In the genomic region with DNA sequence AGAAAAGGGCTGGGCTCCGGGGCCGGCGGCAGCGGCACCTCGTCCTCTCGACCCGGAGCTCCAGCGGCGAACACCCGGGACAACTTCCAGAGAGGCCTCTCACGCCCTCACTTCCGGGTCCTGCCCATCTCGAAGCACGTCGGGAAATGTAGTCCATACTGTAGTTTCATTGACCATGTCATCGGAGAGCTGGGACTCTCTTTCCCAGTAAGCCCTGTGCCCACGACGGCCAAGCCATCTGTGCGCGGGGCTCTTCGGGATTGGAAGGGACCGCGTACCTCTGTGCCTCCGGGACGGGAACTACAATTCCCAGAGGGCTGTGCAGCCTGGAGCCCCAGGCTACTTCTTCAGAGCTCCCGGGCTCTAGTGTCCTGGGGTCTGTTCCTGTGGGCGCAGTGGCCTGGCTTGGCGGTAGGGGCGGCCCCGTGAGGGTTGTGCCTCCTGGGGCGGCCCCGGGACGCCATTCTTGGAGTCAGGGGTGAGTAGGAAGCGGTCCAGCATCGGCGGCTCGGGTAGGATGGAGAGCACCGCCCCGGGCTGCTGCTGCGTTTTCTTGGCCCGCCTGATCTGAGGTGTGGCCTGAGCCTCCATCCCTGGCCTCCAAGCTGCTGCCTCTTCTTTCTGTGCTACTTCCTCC, we compare ENCODE assay signal across 8 mouse cellular contexts. TPM values are rescaled to one million over a fixed set of nuclear protein-coding genes. Genes with fewer than 3 reads are reported as not detected.
A peak's percentile ranks its signal among the peaks of the same experiment; 100 is the strongest.
DNase-seq lines count a peak whose midpoint lies in the region; ATAC-seq and TF ChIP-seq lines count a peak whose summit lies in the region.

Erp44 (minus strand) TSS at position 61 of the 637 bp plus-strand sequence.
Invs (plus strand) TSS at position 263 of the 637 bp plus-strand sequence.

- peak; percentile 100 for ATAC-seq in embryonic facial prominence, embryonic 14.5 days (ENCODE audit: low read depth)
- ATAC-seq in limb, embryonic 13.5 days (ENCODE audit: low FRiP score, low read depth) = peak; percentile 100
- ATAC-seq in midbrain, embryonic 16.5 days = peak; percentile 100

- peaks cover 4% of the 10 kb centered on the region; the same call in 1 of the 2 replicates for H3K79me2 ChIP-seq in heart, adult 2 months (replicated peaks; ENCODE audit: control insufficient read depth, insufficient read depth, low read length)

- H3K9me3 ChIP-seq in embryonic facial prominence, embryonic 14.5 days (ENCODE audit: control insufficient read depth, low read length) = no peaks in the 10 kb centered on the region
- H3K9me3 ChIP-seq in limb, embryonic 13.5 days = no peaks in the 10 kb centered on the region
- H3K9me3 ChIP-seq in midbrain, embryonic 16.5 days (replicated peaks; ENCODE audit: control insufficient read depth, low read length, poor library complexity, severe bottlenecking) = no peaks in the 10 kb centered on the region

- peaks cover 7% of the 10 kb centered on the region; the same call in 1 of the 2 replicates for H3K4me1 ChIP-seq in embryonic facial prominence, embryonic 14.5 days (ENCODE audit: control insufficient read depth, insufficient read depth, low read length)
- peaks cover 3% of the 10 kb centered on the region for H3K4me1 ChIP-seq in heart, adult 2 months (ENCODE audit: control insufficient read depth, insufficient read depth, low read length)
- peaks cover 11% of the 10 kb centered on the region for H3K4me1 ChIP-seq in limb, embryonic 13.5 days
- peaks cover 18% of the 10 kb centered on the region for H3K4me1 ChIP-seq in midbrain, embryonic 16.5 days (ENCODE audit: control insufficient read depth, insufficient read depth, low read length)

- H3K36me3 ChIP-seq in embryonic facial prominence, embryonic 14.5 days (ENCODE audit: control insufficient read depth, insufficient read depth, low read length) = peaks cover under 1% of the 10 kb centered on the region; the same call in 1 of the 2 replicates
- peaks cover 5% of the 10 kb centered on the region for H3K36me3 ChIP-seq in heart, adult 2 months (ENCODE audit: control insufficient read depth, insufficient read depth, low read length)
- H3K36me3 ChIP-seq in limb, embryonic 13.5 days = peaks cover 4% of the 10 kb centered on the region; the same call in 1 of the 2 replicates
- no peaks in the 10 kb centered on the region for H3K36me3 ChIP-seq in midbrain, embryonic 16.5 days (ENCODE audit: control insufficient read depth, insufficient read depth, low read length)

- H3K4me3 ChIP-seq in embryonic facial prominence, embryonic 14.5 days (ENCODE audit: low read depth, low read length) = peak within 1 kb of the TSS; percentile 86
- H3K4me3 ChIP-seq in heart, adult 2 months = peak within 1 kb of the TSS; percentile 72
- peak within 1 kb of the TSS; percentile 98 for H3K4me3 ChIP-seq in limb, embryonic 13.5 days
- peak within 1 kb of the TSS; percentile 98 for H3K4me3 ChIP-seq in midbrain, embryonic 16.5 days (ENCODE audit: low read depth, low read length)

- H3K4me2 ChIP-seq in embryonic facial prominence, embryonic 14.5 days (ENCODE audit: low read depth, low read length) = peak within 1 kb of the TSS; percentile 78
- H3K4me2 ChIP-seq in limb, embryonic 13.5 days (replicated peaks) = peak within 1 kb of the TSS; percentile 88
- H3K4me2 ChIP-seq in midbrain, embryonic 16.5 days (ENCODE audit: low read length) = peak within 1 kb of the TSS; percentile 96

- H3K9ac ChIP-seq in embryonic facial prominence, embryonic 14.5 days (ENCODE audit: low read depth, low read length) = peak within 1 kb of the TSS; percentile 87
- H3K9ac ChIP-seq in heart, adult 2 months (ENCODE audit: low read depth, low read length) = peak within 1 kb of the TSS; percentile 82
- H3K9ac ChIP-seq in limb, embryonic 13.5 days = peak within 1 kb of the TSS; percentile 95
- peak within 1 kb of the TSS; percentile 91 for H3K9ac ChIP-seq in midbrain, embryonic 16.5 days (ENCODE audit: low read depth, low read length)

- TF ChIP-seq EP300 in heart, adult 2 months (IDR thresholded peaks at IDR 0.05; ENCODE audit: insufficient read depth, low read depth, low read length) = peak; percentile 86

- intact Hi-C loops in heart, adult 2 months (cut with DNase I) = loop anchor here (5.0 to 10.0 kb wide), 3 partner anchors 193 to 1245 kb away; partner anchors contain the start of genes Alg2, Mrpl50, Sec61b and Tex10

- 0% methylated on average over 32 of the region's 41 CpGs for WGBS in embryonic facial prominence, embryonic 14.5 days
- under 1% methylated on average over 41 of the region's 41 CpGs for WGBS in heart, adult 2 months
- WGBS in limb, embryonic 13.5 days = under 1% methylated on average over 41 of the region's 41 CpGs
- 0% methylated on average over 41 of the region's 41 CpGs for WGBS in midbrain, embryonic 16.5 days

- TF ChIP-seq POLR2A in heart, adult 2 months (IDR thresholded peaks at IDR 0.05; ENCODE audit: insufficient read depth, low read depth, low read length) = peak; percentile 73

- peak; percentile 99 for DNase-seq in 3T3-L1 (ENCODE audit: low read depth, low spot score)
- peak; percentile 65 to 80 for DNase-seq in adrenal gland, postnatal 4 days (ENCODE audit: low spot score in 2 of 2)
- peak; percentile 99 for DNase-seq in embryonic facial prominence, embryonic 14.5 days (ENCODE audit: low spot score)
- DNase-seq in heart, adult 2 months = peak; percentile 92 to 97
- DNase-seq in kidney, adult 8-10 months = peak; percentile 95 to 98
- peak; percentile 90 to 93 for DNase-seq in spleen, postnatal 10 days (ENCODE audit: low spot score in 2 of 2)

- no peak for TF ChIP-seq CTCF in heart, adult 2 months (IDR thresholded peaks at IDR 0.05)

- H3K27me3 ChIP-seq in embryonic facial prominence, embryonic 14.5 days (replicated peaks; ENCODE audit: control insufficient read depth, insufficient read depth, low read length) = no peaks in the 10 kb centered on the region
- H3K27me3 ChIP-seq in heart, adult 2 months (ENCODE audit: control insufficient read depth, insufficient read depth, low read length) = no peaks in the 10 kb centered on the region
- no peaks in the 10 kb centered on the region for H3K27me3 ChIP-seq in limb, embryonic 13.5 days
- no peaks in the 10 kb centered on the region for H3K27me3 ChIP-seq in midbrain, embryonic 16.5 days (ENCODE audit: control insufficient read depth, insufficient read depth, low read depth, low read length)

- peak within 1 kb of the TSS; percentile 81 for H3K27ac ChIP-seq in embryonic facial prominence, embryonic 14.5 days (replicated peaks; ENCODE audit: low read depth, low read length)
- peak within 1 kb of the TSS; percentile 87 for H3K27ac ChIP-seq in heart, adult 2 months
- peak within 1 kb of the TSS; percentile 78 for H3K27ac ChIP-seq in limb, embryonic 13.5 days
- H3K27ac ChIP-seq in midbrain, embryonic 16.5 days (ENCODE audit: low read length) = peak within 1 kb of the TSS; percentile 71

RNA-seq across cellular contexts. Expression of gene Erp44, which starts in this region (rescaled TPM):
- total RNA-seq in adrenal gland, postnatal 4 days (2021) = 10 to 100 TPM; 52.5 to 56.2 TPM
- polyA plus RNA-seq in embryonic facial prominence, embryonic 14.5 days (2014; fragmentation: Nextera tagmentation; extraction: Ambion mirVana) = 82.0 and 84.1 TPM in 2 replicates
- total RNA-seq in heart, adult 2 months (2021) = 10 to 100 TPM; 30.1 to 30.8 TPM
- 10.7 and 15.8 TPM in 2 replicates for polyA plus RNA-seq in heart, adult 2 months (2012; rRNA removed)
- 81.9 and 89.5 TPM in 2 replicates for polyA plus RNA-seq in limb, embryonic 13.5 days (2015; fragmentation: Nextera tagmentation; extraction: Ambion mirVana)
- polyA plus RNA-seq in midbrain, embryonic 16.5 days (2015; fragmentation: Nextera tagmentation; extraction: Ambion mirVana) = 61.2 and 65.2 TPM in 2 replicates

RNA-seq across cellular contexts. Expression of gene Invs, which starts in this region (rescaled TPM):
- 10 to 100 TPM; 10.3 to 10.8 TPM for total RNA-seq in adrenal gland, postnatal 4 days (2021)
- 5.8 and 9.0 TPM in 2 replicates for polyA plus RNA-seq in embryonic facial prominence, embryonic 14.5 days (2014; fragmentation: Nextera tagmentation; extraction: Ambion mirVana)
- 1 to 10 TPM; 2.6 to 2.9 TPM for total RNA-seq in heart, adult 2 months (2021)
- polyA plus RNA-seq in heart, adult 2 months (2012; rRNA removed) = 1.4 and 2.4 TPM in 2 replicates
- polyA plus RNA-seq in limb, embryonic 13.5 days (2015; fragmentation: Nextera tagmentation; extraction: Ambion mirVana) = 12.7 and 14.4 TPM in 2 replicates
- polyA plus RNA-seq in midbrain, embryonic 16.5 days (2015; fragmentation: Nextera tagmentation; extraction: Ambion mirVana) = 6.6 and 8.1 TPM in 2 replicates

Comparison
In these comparisons a context has a peak if more than half of its experiments do, and no peak if none do; other contexts are left out.
1. Peak in every context shown above with its lines: DNase-seq, ATAC-seq, H3K4me3 ChIP-seq and H3K27ac ChIP-seq.